Mouse (Mus musculus) CD8-positive naive resting alpha-beta T cell, adult 57 days (primary cell): ENCODE results near the gene Zfp664. TPM values are rescaled to one million over a fixed set of nuclear protein-coding genes. Genes with fewer than 3 reads are reported as not detected.

Source experiments
- total RNA-seq: library from RNA; stranded (reverse); gene quantifications from one replicate; pipeline ENCODE4 v1.2.4, GENCODE M21; 2023

Zfp664 gene
- 27.2 TPM for total RNA-seq

DNA sequence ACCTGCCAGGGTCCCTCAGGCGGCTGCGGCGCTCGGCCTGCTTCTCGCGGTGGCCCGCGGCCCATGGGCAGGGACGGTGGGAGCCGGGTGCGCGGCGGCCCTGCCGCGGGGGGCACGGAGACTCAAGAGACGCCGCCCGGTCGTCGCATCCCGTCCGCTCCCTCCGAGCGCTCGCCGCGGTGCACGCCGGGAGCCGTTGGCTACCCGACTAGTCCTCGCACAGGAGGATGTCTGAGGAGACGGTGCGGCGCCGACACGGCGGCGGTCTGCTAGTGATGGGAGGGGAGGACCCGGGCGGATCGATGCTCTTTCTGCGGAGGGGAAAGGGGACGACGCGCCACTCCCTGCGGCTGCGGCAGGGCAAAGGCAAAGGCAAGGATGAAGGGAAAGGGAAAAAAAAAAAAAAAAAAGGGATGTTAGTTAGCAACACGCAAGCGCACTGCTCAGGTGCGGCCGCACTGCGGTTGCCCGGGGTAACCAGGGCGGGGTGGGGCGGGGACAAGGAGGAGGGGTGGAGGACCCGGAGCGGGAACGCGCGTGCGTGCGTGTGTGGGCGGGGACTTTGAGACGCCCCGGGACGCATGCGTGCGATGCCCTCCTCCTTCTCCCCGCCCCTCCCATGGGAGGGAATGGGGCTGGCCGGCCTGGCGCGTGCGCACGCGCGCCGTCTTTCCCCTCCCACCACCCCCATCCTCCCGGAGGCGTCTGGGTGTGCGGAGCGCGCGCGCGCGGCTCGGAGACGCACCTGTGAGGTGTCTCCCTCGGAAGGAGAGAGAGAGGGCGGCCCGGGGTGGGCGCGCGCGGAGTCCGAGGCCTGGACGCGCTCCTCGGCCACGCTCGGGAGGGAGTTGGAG lies at the start of gene Zfp664, which contains the start of gene Ccdc92:
Gene Zfp664 (plus strand): TSS at position 679 of the 854 bp plus-strand sequence.
Gene Ccdc92 (minus strand): TSS at position 412 of the 854 bp plus-strand sequence.

Other genes starting within 250 kb of the Zfp664 start
- 66.2 TPM for gene Atp6v0a2, start 234.1 kb upstream of the Zfp664 start, total RNA-seq
- gene Dnah10, start 137.6 kb upstream of the Zfp664 start, total RNA-seq = 0.15 TPM
- 9.4 TPM for gene Ccdc92, start 267 bp upstream of the Zfp664 start, total RNA-seq
- gene Rflna, start 140.5 kb downstream of the Zfp664 start, total RNA-seq = not detected